Mouse (Mus musculus): Measurements from ENCODE around the gene Efhd1. TPM values are rescaled to one million over a fixed set of nuclear protein-coding genes. Genes with fewer than 3 reads are reported as not detected.

The Efhd1 gene
- polyA plus RNA-seq, 1 experiment = 3.0 TPM

DNA sequence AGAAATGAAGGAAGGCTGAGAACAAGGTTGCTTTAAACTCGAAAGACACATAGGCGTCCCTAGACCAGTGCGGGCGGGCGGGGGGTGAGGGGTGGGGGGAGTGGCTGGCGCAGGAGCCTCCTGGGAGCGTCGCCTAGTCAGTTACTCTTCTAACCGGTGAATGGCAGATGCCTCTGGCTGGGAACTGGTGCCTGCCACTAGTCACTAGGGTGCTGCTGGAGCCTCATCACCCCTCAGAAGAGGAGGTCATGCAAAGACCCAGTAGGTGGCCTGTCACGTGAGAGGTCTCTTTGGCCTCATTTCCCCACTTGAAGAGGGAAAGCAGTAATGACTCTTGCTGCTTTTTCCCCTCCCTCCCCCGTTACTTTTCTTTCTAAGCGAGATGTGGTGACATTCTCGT is 1.0 kb downstream of the Efhd1 start:
- 1% methylated on average over 13 of the region's 13 CpGs for WGBS
- H3K4me3 ChIP-seq (replicated peaks; ENCODE audit: extremely low read depth, low read depth, low read length) = no peak overlapping the region
- DNase-seq = no peak
- peaks cover 15% of the 10 kb centered on the region for H3K4me1 ChIP-seq (ENCODE audit: control insufficient read depth, insufficient read depth, low read length)
- TF ChIP-seq CTCF (IDR thresholded peaks at IDR 0.05; ENCODE audit: insufficient read depth, low read length) (no peak), POLR2A (IDR thresholded peaks at IDR 0.05; ENCODE audit: borderline replicate concordance, extremely low read depth, low read depth, low read length) (no peak)

DNA sequence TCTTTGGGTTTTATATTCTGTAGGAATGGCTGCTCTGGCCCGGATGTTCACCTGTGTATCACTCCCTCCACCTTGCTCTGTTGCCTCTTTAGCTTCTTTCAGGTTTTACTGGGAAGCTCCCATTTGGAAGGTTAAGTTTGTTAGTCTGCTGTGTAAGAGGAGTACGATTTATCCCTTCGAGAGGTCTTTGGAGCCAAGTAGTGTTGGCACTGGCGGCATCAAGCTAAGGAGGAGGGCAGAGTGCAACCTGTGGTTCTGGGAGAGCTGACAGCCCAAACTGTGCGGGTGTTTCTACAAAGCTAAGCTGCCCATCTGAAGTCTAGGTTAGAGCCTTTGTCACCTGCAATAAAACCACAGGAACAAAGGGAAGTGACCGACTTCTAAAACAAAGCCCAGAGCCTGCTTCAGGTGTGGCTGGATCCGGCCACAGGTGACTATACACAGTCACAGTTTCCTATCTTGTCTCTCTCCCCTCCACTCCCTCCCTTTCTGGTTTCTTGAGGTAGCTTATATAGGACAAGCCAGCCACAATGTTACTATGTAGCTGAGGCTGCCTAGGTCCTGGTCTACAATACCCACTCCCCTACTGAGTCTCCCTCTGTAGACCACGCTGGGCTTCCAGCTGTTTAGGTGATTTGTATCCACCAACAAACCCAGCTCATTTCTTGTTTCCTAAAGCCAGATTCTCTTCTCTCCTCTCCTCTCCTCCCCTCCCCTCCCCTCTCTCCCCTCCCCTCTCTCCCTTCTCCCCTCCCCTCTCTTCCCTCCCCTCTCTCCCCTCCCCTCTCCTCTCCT is 2.3 kb downstream of the Efhd1 start:
- TF ChIP-seq POLR2A (IDR thresholded peaks at IDR 0.05; ENCODE audit: borderline replicate concordance, extremely low read depth, low read depth, low read length) (no peak), CTCF (IDR thresholded peaks at IDR 0.05; ENCODE audit: insufficient read depth, low read length) (no peak)
- peaks cover 15% of the 10 kb centered on the region for H3K4me1 ChIP-seq (ENCODE audit: control insufficient read depth, insufficient read depth, low read length)
- H3K4me3 ChIP-seq (replicated peaks; ENCODE audit: extremely low read depth, low read depth, low read length) = no peak overlapping the region
- 44% methylated on average over 8 of the region's 8 CpGs for WGBS
- no peak for DNase-seq

DNA sequence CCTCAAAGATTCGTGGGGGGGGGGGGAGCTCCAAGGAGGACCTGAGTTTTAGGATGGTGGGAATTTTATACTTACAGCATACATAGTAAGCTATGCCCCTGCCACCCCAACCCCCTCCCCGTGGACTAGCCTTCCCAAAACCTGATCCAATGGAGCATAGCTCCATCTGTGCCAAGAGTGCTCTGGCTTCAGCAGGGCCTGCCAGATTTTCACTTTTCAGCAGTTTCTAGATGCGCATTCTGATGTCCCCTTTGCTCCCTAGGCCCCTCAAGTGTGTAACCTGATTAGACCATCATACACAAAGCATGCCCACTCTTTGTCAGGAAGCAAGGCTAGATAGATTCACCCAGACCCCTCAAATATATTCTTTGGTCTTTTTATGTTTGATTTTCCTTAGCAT is 6.0 kb downstream of the Efhd1 start:
- TF ChIP-seq POLR2A (IDR thresholded peaks at IDR 0.05; ENCODE audit: borderline replicate concordance, extremely low read depth, low read depth, low read length) (no peak), CTCF (IDR thresholded peaks at IDR 0.05; ENCODE audit: insufficient read depth, low read length) (no peak)
- 71% methylated on average over 3 of the region's 3 CpGs for WGBS
- peaks cover 4% of the 10 kb centered on the region for H3K4me1 ChIP-seq (ENCODE audit: control insufficient read depth, insufficient read depth, low read length)
- DNase-seq = no peak
- no peak overlapping the region for H3K4me3 ChIP-seq (replicated peaks; ENCODE audit: extremely low read depth, low read depth, low read length)

DNA sequence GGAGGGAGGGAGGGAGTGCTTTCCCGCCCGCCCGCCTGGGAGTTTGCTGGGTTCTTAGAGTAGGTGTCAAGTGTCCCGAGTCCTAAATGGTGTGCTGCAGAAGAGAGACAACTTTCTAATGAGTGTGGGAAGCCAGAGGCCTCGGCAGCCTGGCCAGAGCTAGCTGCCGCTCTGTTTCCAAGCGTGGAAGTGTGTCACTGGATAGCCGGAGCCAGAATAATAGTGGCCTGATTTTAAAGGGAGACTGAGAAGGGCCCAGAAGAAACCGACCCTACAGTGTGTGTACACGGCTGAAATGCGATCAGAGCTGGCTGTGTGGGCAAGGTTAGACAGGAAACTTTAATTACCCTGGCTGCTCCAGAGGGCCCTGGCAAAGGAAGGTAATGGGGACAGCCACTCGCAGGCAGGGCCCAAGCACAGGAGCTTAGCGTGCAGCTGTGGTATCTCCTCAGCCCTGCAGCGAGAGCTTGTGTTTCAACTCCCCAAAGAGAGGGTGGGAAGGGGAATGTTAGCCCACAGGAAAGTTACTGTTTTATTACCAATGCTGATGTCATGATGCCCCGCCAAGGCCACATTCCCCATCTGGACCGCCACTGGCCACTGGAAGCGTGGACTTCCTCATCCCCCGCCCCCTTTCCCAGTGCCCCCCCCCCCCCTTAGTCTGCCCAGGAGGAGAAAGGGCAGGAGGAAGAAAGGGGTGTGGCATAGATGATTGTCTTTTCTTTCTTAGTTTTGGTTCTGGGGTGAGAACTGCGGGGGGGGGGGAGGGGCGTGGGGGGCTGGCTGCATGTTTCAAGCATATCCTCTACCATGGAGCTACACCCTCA is 6.7 kb downstream of the Efhd1 start:
- no peak overlapping the region for H3K4me3 ChIP-seq (replicated peaks; ENCODE audit: extremely low read depth, low read depth, low read length)
- DNase-seq = no peak
- 32% methylated on average over 20 of the region's 20 CpGs for WGBS

DNA sequence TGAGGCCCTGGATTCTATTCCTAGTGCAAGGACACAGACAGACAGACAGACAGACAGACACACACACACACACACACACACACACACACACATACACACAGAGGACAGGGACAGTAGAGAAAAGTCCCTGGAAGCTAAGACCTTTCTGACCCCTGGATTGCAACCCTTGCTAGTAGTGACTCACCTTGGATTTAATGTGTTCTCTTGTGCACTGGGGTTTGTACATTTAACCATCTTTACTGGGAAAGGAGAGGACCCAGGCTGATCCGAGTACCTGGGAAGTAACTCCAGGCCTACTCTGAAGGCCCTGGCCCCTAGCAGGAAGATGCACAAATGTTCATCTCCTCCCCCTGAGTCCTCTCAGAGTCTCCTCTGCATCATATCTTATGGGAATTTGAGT is 7.4 kb downstream of the Efhd1 start:
- 92% methylated on average over 1 of the region's 1 CpGs for WGBS
- no peaks in the 10 kb centered on the region for H3K4me1 ChIP-seq (ENCODE audit: control insufficient read depth, insufficient read depth, low read length)
- DNase-seq = no peak
- TF ChIP-seq CTCF (IDR thresholded peaks at IDR 0.05; ENCODE audit: insufficient read depth, low read length) (no peak), POLR2A (IDR thresholded peaks at IDR 0.05; ENCODE audit: borderline replicate concordance, extremely low read depth, low read depth, low read length) (no peak)
- H3K4me3 ChIP-seq (replicated peaks; ENCODE audit: extremely low read depth, low read depth, low read length) = no peak overlapping the region

More for the DNA sequence above, 6.7 kb downstream of the Efhd1 start:
- TF ChIP-seq CTCF (IDR thresholded peaks at IDR 0.05; ENCODE audit: insufficient read depth, low read length) (no peak), POLR2A (IDR thresholded peaks at IDR 0.05; ENCODE audit: borderline replicate concordance, extremely low read depth, low read depth, low read length) (no peak)
- H3K4me1 ChIP-seq (ENCODE audit: control insufficient read depth, insufficient read depth, low read length) = no peaks in the 10 kb centered on the region

DNA sequence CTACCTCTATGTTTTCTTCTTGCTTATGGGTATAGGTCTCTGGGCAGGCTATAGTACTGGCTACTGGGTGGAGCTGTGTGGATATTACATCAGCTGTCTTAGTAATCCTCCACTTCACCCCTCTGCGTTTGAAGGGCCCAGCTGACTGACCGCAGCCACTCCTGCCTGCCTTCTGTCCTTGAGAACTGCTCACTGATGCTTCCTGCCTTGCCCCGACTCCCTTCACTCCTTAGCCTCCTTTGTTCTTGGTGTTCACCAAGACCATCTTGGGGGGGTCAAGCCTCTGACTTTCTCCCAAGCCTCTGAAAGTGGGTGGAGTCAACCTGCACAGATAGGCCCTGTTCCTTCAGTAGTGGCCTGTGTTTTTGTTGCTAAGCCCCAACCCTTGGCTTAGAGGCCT is 8.3 kb downstream of the Efhd1 start:
- DNase-seq = no peak
- no peak for TF ChIP-seq POLR2A (IDR thresholded peaks at IDR 0.05; ENCODE audit: borderline replicate concordance, extremely low read depth, low read depth, low read length)
- no peak for TF ChIP-seq CTCF (IDR thresholded peaks at IDR 0.05; ENCODE audit: insufficient read depth, low read length)
- Histone ChIP-seq H3K4me1 (ENCODE audit: control insufficient read depth, insufficient read depth, low read length) (no peaks in the 10 kb centered on the region), H3K4me3 (replicated peaks; ENCODE audit: extremely low read depth, low read depth, low read length) (no peak overlapping the region)
- WGBS = 54% methylated on average over 3 of the region's 3 CpGs

DNA sequence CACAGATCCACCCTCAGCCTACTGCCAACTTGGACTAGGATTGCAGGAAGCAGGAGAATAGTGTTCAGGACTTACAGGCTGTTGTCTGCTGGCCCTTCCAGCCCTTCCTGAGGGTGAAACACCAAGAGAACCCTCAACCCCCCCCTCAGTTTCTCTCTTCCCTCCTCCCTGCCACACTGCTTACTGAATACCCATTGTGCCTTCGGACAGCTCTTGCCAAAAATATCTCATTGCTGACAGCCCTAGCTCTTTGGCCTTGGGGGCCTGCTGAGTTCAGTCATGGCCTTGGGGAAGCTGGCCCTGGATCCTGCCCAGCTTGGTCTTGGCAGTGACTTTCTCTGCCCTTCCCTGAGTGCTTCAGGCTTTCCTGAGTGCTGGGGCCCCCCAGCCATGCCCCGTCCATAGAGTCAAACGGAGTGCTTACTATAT is 9.4 kb downstream of the Efhd1 start:
- no peak for TF ChIP-seq POLR2A (IDR thresholded peaks at IDR 0.05; ENCODE audit: borderline replicate concordance, extremely low read depth, low read depth, low read length)
- no peak for TF ChIP-seq CTCF (IDR thresholded peaks at IDR 0.05; ENCODE audit: insufficient read depth, low read length)
- H3K4me3 ChIP-seq (replicated peaks; ENCODE audit: extremely low read depth, low read depth, low read length) = no peak overlapping the region
- no peak for DNase-seq
- no peaks in the 10 kb centered on the region for H3K4me1 ChIP-seq (ENCODE audit: control insufficient read depth, insufficient read depth, low read length)
- WGBS = 53% methylated on average over 3 of the region's 3 CpGs

DNA sequence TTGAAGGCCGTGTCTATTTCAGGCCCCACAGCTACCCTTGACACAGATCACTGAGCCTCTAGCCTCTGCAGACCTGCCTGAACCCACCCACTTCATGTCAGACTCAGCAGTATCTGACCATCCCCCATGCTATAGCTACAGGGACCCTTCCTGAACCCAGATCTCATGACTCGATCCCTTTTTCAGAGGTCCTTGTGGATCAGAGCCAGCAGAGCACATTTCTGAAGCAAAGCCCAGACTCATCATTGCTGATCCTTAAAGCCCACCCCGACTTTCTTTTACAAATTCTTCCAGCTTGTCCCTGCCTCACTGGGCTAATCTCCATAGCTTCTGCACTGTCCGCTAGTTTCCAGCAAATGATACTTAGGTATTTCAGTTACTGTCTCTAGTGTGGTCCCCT is 10.0 kb downstream of the Efhd1 start:
- Histone ChIP-seq H3K4me1 (ENCODE audit: control insufficient read depth, insufficient read depth, low read length) (no peaks in the 10 kb centered on the region), H3K4me3 (replicated peaks; ENCODE audit: extremely low read depth, low read depth, low read length) (no peak overlapping the region)
- no peak for DNase-seq
- 59% methylated on average over 4 of the region's 4 CpGs for WGBS
- TF ChIP-seq CTCF (IDR thresholded peaks at IDR 0.05; ENCODE audit: insufficient read depth, low read length) = no peak
- TF ChIP-seq POLR2A (IDR thresholded peaks at IDR 0.05; ENCODE audit: borderline replicate concordance, extremely low read depth, low read depth, low read length) = no peak

DNA sequence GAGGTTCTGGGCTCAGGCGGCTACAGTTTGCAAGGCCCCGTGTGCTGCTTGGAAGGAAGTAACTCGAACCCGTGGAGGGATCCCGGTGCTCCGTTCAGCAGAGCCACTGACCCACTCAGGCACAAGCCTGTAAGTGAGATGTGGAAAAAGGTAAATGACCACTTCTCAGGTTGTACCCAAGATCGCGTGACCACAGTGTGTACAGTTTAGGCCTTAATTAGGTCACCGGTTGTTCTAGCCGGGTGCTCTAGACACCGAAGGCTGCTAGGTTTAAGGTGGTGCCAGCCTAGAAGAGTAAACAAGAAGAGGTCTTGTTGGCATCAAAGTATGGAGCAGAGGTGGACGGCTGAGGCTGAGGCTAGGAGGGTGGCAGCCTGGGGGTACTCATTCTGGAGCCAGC is 11.0 kb downstream of the Efhd1 start:
- DNase-seq = no peak
- H3K4me3 ChIP-seq (replicated peaks; ENCODE audit: extremely low read depth, low read depth, low read length) = no peak overlapping the region
- no peak for TF ChIP-seq CTCF (IDR thresholded peaks at IDR 0.05; ENCODE audit: insufficient read depth, low read length)
- TF ChIP-seq POLR2A (IDR thresholded peaks at IDR 0.05; ENCODE audit: borderline replicate concordance, extremely low read depth, low read depth, low read length) = no peak
- WGBS = 88% methylated on average over 12 of the region's 12 CpGs
- H3K4me1 ChIP-seq (ENCODE audit: control insufficient read depth, insufficient read depth, low read length) = no peaks in the 10 kb centered on the region

Measured in lung, adult 2 months (tissue).